Mouse (Mus musculus) lung, embryonic 15.5 days (tissue): Measurements from ENCODE around the gene Sec22c. TPM values are rescaled to one million over a fixed set of nuclear protein-coding genes. Genes with fewer than 3 reads are reported as not detected.

Experiments
- ATAC-seq: fragments of 200-750 bp; cut with Nextera tagmentation; 2 replicates; pipeline ENCODE4 v1.8.0; 2017; ENCODE audit warnings: moderate number of reproducible peaks, borderline replicate concordance; ENCODE audit not compliant: low FRiP score, low TSS enrichment; ENCODE audit errors: extremely low read depth
- H3K27ac ChIP-seq: fragments of 300-500 bp; sonication (generic); 2 replicates; pipeline ENCODE4 v1.5.1; 2015; ENCODE audit warnings: moderate library complexity, mild to moderate bottlenecking, inconsistent platforms
- H3K27me3 ChIP-seq: fragments of 300-500 bp; sonication (generic); 2 replicates; pipeline ENCODE4 v1.6.1; 2015; ENCODE audit warnings: inconsistent platforms
- H3K36me3 ChIP-seq: fragments of 300-500 bp; sonication (generic); 2 replicates; pipeline ENCODE4 v1.6.1; 2015; ENCODE audit warnings: inconsistent platforms
- H3K4me1 ChIP-seq: fragments of 300-500 bp; sonication (generic); 2 replicates; pipeline ENCODE4 v1.6.1; 2015; ENCODE audit warnings: inconsistent platforms
- H3K4me2 ChIP-seq: fragments of 300-500 bp; sonication (generic); 2 replicates; pipeline ENCODE4 v1.6.1; 2015; ENCODE audit warnings: inconsistent platforms, mild to moderate bottlenecking, moderate library complexity
- H3K4me3 ChIP-seq: fragments of 300-500 bp; sonication (generic); 2 replicates; pipeline ENCODE4 v1.5.1; 2015; ENCODE audit warnings: mild to moderate bottlenecking, inconsistent platforms
- H3K9ac ChIP-seq: fragments of 300-500 bp; sonication (generic); 2 replicates; pipeline ENCODE4 v1.6.1; 2015; ENCODE audit warnings: inconsistent platforms
- H3K9me3 ChIP-seq: fragments of 300-500 bp; sonication (generic); 2 replicates; pipeline ENCODE4 v1.6.1; 2016; ENCODE audit warnings: inconsistent platforms
- WGBS: fragments of 180-500 bp; shearing (Covaris S2); methylation state at CpG from one replicate; pipeline ENCODE4 v1.1.7; 2015; 5-methylcytosine and 5-hydroxymethylcytosine counted together
- polyA plus RNA-seq: library from polyadenylated mRNA; unstranded; fragments of >200 nt; fragmentation: Nextera tagmentation; extraction: Ambion mirVana; gene quantifications from 2 replicates; pipeline ENCODE4 v1.2.1, GENCODE M21; 2015

Gene Sec22c
- polyA plus RNA-seq, 1 experiment from 2014 or later: 10.3 TPM

- peaks cover 15% of the 10 kb centered on the region for H3K4me1 ChIP-seq
- H3K27me3 ChIP-seq: peaks cover 57% of the 10 kb centered on the region
- 1% methylated on average over 28 of the region's 28 CpGs for WGBS
- H3K9ac ChIP-seq: peak overlapping the region; percentile 31
- H3K4me2 ChIP-seq: peak overlapping the region; percentile 64
- H3K27ac ChIP-seq: no peak overlapping the region
- no peaks in the 10 kb centered on the region for H3K36me3 ChIP-seq
- peak; percentile 49; the same call in 1 of the 2 replicates for ATAC-seq
- H3K9me3 ChIP-seq: no peaks in the 10 kb centered on the region
- H3K4me3 ChIP-seq: peak overlapping the region; percentile 29
Observed at GRCm38 (mm10) chr9:121669348-121669791, 35.9 kb downstream of the Sec22c start.

DNA sequence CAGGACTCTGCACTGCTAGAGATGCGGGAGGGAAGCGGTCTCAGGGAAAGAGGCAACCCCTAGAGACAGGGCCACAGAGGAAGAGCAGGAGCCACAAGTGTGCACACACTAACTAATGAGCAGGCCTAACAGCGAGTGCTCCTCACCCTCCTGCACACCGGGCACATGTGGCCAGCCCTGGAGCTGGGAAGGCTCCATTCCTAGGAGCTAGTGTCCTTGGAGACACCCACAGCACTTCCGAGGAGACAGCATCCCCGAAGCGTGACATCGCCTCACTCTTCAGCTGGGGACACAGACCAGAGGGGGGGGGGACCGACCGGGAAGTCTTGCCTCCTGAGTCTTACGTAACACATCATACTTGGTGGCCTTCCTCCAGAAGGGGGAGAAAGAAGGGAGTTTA lies 37.5 kb downstream of the Sec22c start:
- Histone ChIP-seq H3K9me3 (no peaks in the 10 kb centered on the region), H3K4me3 (no peak overlapping the region), H3K27me3 (peaks cover 58% of the 10 kb centered on the region), H3K27ac (no peak overlapping the region), H3K4me1 (peaks cover 15% of the 10 kb centered on the region), H3K36me3 (no peaks in the 10 kb centered on the region), H3K4me2 (no peak overlapping the region), H3K9ac (no peak overlapping the region)
- WGBS: 62% methylated on average over 11 of the region's 11 CpGs
- no peak for ATAC-seq

DNA sequence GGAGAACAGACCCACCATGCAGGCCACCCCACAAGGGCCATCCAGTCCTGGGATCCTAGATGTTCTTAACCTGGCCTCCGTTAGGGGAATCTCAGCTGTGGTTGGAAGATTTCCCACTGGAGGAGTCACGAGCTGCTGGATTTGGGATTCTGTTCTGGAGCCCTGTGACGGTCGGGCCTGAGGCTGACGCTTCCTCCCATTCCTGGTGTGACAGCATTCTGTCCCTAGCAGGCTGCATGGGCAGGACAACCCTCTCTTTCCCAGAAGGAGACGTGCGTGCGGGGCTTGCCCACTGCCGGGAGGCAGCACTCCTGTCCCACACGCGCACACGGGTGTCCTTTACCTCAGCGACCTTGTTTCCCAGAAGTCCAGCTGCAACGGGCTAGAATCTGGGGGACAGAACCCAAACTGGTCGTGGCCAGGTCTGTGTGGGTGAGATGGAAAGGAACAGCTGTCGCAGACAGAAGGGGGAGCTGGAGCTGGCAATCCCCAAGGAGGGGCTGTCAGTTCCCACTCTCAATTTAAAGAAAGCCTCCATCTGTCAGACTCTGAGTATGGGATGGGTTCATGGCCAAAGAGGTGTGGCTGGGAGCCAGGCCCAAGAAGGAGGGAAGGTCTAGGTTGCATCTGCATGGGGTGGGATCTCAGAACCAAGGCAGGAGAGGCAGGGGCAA lies 38.2 kb downstream of the Sec22c start:
- Histone ChIP-seq H3K4me2 (no peak overlapping the region), H3K4me1 (peaks cover 10% of the 10 kb centered on the region), H3K27me3 (peaks cover 58% of the 10 kb centered on the region), H3K27ac (no peak overlapping the region), H3K4me3 (no peak overlapping the region), H3K9me3 (no peaks in the 10 kb centered on the region), H3K9ac (no peak overlapping the region), H3K36me3 (no peaks in the 10 kb centered on the region)
- no peak for ATAC-seq
- 64% methylated on average over 16 of the region's 16 CpGs for WGBS

DNA sequence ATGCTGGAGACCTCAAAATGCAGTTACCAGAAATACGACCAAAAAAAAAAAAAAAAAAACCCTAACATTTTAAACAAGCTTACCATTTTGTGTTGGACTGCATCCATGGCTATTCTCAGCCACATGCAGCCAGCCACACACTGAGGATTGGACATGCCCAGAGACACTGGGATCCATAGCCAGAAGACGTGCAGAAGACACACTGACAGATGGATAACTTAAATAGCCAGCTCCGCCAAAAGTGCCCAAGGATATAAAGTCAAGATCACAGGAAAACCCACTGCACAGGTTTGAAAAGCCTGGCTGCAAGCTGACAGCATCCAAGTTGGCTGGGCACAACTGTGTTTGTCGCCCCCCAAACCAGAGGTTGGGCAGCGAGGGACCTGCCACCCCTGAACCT lies 41.2 kb downstream of the Sec22c start:
- Histone ChIP-seq H3K27me3 (peaks cover 41% of the 10 kb centered on the region), H3K36me3 (no peaks in the 10 kb centered on the region), H3K4me3 (no peak overlapping the region), H3K9ac (no peak overlapping the region), H3K4me2 (no peak overlapping the region), H3K4me1 (no peaks in the 10 kb centered on the region), H3K27ac (no peak overlapping the region), H3K9me3 (no peaks in the 10 kb centered on the region)
- no peak for ATAC-seq
- WGBS: 76% methylated on average over 5 of the region's 5 CpGs

GRCm38 (mm10) chr9:121663467-121663866 lies 41.8 kb downstream of the Sec22c start:
- 63% methylated on average over 6 of the region's 6 CpGs for WGBS
- Histone ChIP-seq H3K9me3 (no peaks in the 10 kb centered on the region), H3K4me1 (no peaks in the 10 kb centered on the region), H3K4me3 (no peak overlapping the region), H3K27ac (no peak overlapping the region), H3K4me2 (no peak overlapping the region), H3K36me3 (no peaks in the 10 kb centered on the region), H3K27me3 (peaks cover 35% of the 10 kb centered on the region), H3K9ac (no peak overlapping the region)
- ATAC-seq: no peak

DNA sequence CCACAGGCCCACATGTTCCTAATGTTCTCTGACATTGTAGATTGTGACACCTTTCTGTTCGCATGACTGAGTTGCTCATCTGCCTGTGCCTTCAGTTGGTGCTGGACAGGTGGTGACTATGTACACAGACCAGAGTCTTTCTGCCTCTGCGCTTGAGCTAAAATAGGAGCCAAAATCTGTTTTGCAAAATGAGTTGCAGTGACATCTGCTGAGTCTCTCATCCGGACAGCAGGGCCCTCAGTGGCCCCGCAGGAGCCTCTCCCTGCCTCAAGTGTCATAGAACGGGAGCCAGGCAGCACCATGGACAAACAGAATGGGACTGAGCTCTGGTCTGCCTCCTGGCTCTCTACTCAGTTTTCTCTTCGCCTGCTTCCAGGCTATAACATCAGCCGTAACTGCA lies 45.5 kb downstream of the Sec22c start:
- H3K9ac ChIP-seq: peak overlapping the region; percentile 7; the same call in 1 of the 2 replicates
- peaks cover 5% of the 10 kb centered on the region; the same call in 1 of the 2 replicates for H3K4me1 ChIP-seq
- H3K9me3 ChIP-seq: no peaks in the 10 kb centered on the region
- H3K36me3 ChIP-seq: no peaks in the 10 kb centered on the region
- no peak overlapping the region for H3K4me2 ChIP-seq
- H3K4me3 ChIP-seq: no peak overlapping the region
- WGBS: 62% methylated on average over 7 of the region's 7 CpGs
- peaks cover 9% of the 10 kb centered on the region for H3K27me3 ChIP-seq
- no peak for ATAC-seq
- H3K27ac ChIP-seq: no peak overlapping the region

GRCm38 (mm10) chr9:121658248-121658647 lies 47.0 kb downstream of the Sec22c start:
- ATAC-seq: no peak
- H3K9ac ChIP-seq: no peak overlapping the region
- WGBS: 58% methylated on average over 7 of the region's 7 CpGs

GRCm38 (mm10) chr9:121657143-121657542 lies 48.1 kb downstream of the Sec22c start:
- no peak overlapping the region for H3K27ac ChIP-seq
- H3K4me2 ChIP-seq: no peak overlapping the region
- H3K4me1 ChIP-seq: peaks cover 5% of the 10 kb centered on the region; the same call in 1 of the 2 replicates
- no peaks in the 10 kb centered on the region for H3K9me3 ChIP-seq
- H3K4me3 ChIP-seq: no peak overlapping the region
- H3K36me3 ChIP-seq: no peaks in the 10 kb centered on the region
- no peak for ATAC-seq
- no peak overlapping the region for H3K9ac ChIP-seq
- H3K27me3 ChIP-seq: peaks cover 4% of the 10 kb centered on the region
- WGBS: 48% methylated on average over 13 of the region's 13 CpGs

More at GRCm38 (mm10) chr9:121658248-121658647, 47.0 kb downstream of the Sec22c start:
- no peaks in the 10 kb centered on the region for H3K9me3 ChIP-seq
- H3K4me1 ChIP-seq: peaks cover 5% of the 10 kb centered on the region; the same call in 1 of the 2 replicates
- H3K36me3 ChIP-seq: no peaks in the 10 kb centered on the region
- H3K4me2 ChIP-seq: no peak overlapping the region
- peaks cover 4% of the 10 kb centered on the region for H3K27me3 ChIP-seq
- H3K27ac ChIP-seq: no peak overlapping the region
- no peak overlapping the region for H3K4me3 ChIP-seq

DNA sequence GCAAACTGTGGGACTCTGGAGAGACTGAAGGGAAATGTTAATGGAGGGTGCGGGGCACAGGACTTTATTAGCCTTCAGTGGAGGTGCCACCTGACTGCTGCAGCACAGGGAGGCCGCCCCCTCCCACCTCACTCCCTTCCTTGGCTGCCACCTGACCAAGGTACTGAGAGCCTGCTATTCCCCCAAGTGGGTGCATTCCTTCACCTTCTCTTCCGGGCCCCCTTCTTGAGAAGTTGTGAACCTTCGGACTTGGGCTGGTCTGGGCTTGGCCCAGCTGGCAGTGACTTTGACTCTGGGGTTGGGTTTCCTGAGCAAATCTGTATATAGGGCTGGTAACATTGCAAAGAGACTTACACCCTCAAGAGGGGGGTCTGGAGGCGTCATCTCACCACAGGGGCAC lies 49.0 kb downstream of the Sec22c start:
- Histone ChIP-seq H3K27me3 (peaks cover 4% of the 10 kb centered on the region; the same call in 1 of the 2 replicates), H3K4me1 (peaks cover 5% of the 10 kb centered on the region; the same call in 1 of the 2 replicates), H3K27ac (no peak overlapping the region), H3K36me3 (no peaks in the 10 kb centered on the region), H3K9ac (no peak overlapping the region), H3K4me2 (no peak overlapping the region), H3K4me3 (no peak overlapping the region), H3K9me3 (no peaks in the 10 kb centered on the region)
- no peak for ATAC-seq
- WGBS: 73% methylated on average over 5 of the region's 5 CpGs

- Histone ChIP-seq H3K4me3 (no peak overlapping the region), H3K36me3 (no peaks in the 10 kb centered on the region), H3K27me3 (no peaks in the 10 kb centered on the region), H3K4me1 (peaks cover 5% of the 10 kb centered on the region; the same call in 1 of the 2 replicates), H3K9ac (no peak overlapping the region), H3K4me2 (no peak overlapping the region), H3K27ac (no peak overlapping the region), H3K9me3 (no peaks in the 10 kb centered on the region)
- no peak for ATAC-seq
- WGBS: 84% methylated on average over 10 of the region's 10 CpGs
Observed at GRCm38 (mm10) chr9:121653668-121654067, 51.6 kb downstream of the Sec22c start.

- Histone ChIP-seq H3K9ac (no peak overlapping the region), H3K9me3 (no peaks in the 10 kb centered on the region), H3K27me3 (peaks cover 28% of the 10 kb centered on the region), H3K4me1 (peaks cover 11% of the 10 kb centered on the region), H3K27ac (no peak overlapping the region), H3K4me3 (no peak overlapping the region), H3K4me2 (no peak overlapping the region), H3K36me3 (no peaks in the 10 kb centered on the region)
- ATAC-seq: no peak
- 50% methylated on average over 7 of the region's 7 CpGs for WGBS
Observed at GRCm38 (mm10) chr9:121647026-121647425, 58.3 kb downstream of the Sec22c start.

DNA sequence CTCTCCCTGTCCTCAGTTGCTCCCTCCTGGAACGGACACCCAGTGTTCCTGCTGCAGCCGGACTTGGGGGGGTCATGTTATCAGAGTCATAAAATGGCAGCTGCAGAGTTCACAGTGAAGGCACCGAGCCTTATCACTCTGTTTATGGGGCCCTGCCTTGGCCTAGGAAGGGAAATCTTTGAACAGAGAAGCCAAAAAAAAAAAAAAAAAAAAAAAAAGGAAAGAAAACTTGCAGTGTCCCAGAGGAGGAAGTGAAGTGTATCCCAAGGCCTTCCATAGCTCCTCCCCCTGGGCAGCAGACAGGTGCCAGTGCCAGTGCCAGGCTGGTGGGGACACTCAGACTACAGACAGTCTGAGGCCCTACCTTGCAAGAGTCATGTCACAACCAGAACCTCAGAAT lies 60.4 kb downstream of the Sec22c start:
- Histone ChIP-seq H3K4me2 (no peak overlapping the region), H3K36me3 (no peaks in the 10 kb centered on the region), H3K27ac (no peak overlapping the region), H3K4me3 (no peak overlapping the region), H3K27me3 (peaks cover 49% of the 10 kb centered on the region), H3K9ac (no peak overlapping the region), H3K4me1 (peaks cover 18% of the 10 kb centered on the region), H3K9me3 (no peaks in the 10 kb centered on the region)
- ATAC-seq: no peak
- WGBS: 29% methylated on average over 3 of the region's 3 CpGs
